Mouse (Mus musculus) liver, adult 2 months (tissue): ENCODE measurements at regions not wholly inside any gene's neighbourhood (a gene's known extent, or its start where the extent isn't known, plus 50 kb on each side); places are given as distances from the start of the nearest gene placed in this dataset.

Source experiments
- DNase-seq: peaks from one replicate; pipeline ENCODE4 v3.0.0-alpha.2; 2011; ENCODE audit warnings: low read depth, low spot score; ENCODE audit errors: extremely low read depth
- H3K27ac ChIP-seq: fragments of 200-500 bp; replicated peaks from 2 replicates; pipeline ENCODE4 v1.5.1; 2012; ENCODE audit warnings: low read depth, mild to moderate bottlenecking, control low read depth, inconsistent platforms, low read length; ENCODE audit not compliant: insufficient read depth
- H3K27me3 ChIP-seq: fragments of 200-500 bp; 2 replicates; pipeline ENCODE4 v1.6.1; 2012; ENCODE audit warnings: mild to moderate bottlenecking, moderate library complexity, low read length, inconsistent platforms; ENCODE audit not compliant: control insufficient read depth, insufficient read depth
- H3K36me3 ChIP-seq: fragments of 200-500 bp; 2 replicates; pipeline ENCODE4 v1.6.1; 2012; ENCODE audit warnings: low read length, inconsistent platforms; ENCODE audit not compliant: control insufficient read depth, insufficient read depth
- H3K4me1 ChIP-seq: fragments of 200-500 bp; 2 replicates; pipeline ENCODE4 v1.6.1; 2011; ENCODE audit warnings: low read length; ENCODE audit not compliant: control insufficient read depth, insufficient read depth
- H3K4me3 ChIP-seq: fragments of 200-500 bp; 2 replicates; pipeline ENCODE4 v1.5.1; 2011; ENCODE audit warnings: low read depth, mild to moderate bottlenecking, control low read depth, low read length, moderate library complexity; ENCODE audit not compliant: insufficient read depth
- H3K79me2 ChIP-seq: fragments of 200-500 bp; 2 replicates; pipeline ENCODE4 v1.6.1; 2012; ENCODE audit warnings: inconsistent platforms, mild to moderate bottlenecking, low read length, moderate library complexity; ENCODE audit not compliant: control insufficient read depth, insufficient read depth
- H3K9ac ChIP-seq: fragments of 200-500 bp; 2 replicates; pipeline ENCODE4 v1.6.1; 2012; ENCODE audit warnings: low read depth, mild to moderate bottlenecking, control low read depth, inconsistent platforms, low read length
- CTCF ChIP-seq: fragments of 200-500 bp; IDR thresholded peaks from 2 replicates; pipeline ENCODE4 v1.5.1; 2011; ENCODE audit warnings: low read depth, low read length, control low read depth
- POLR2A ChIP-seq: fragments of 200-500 bp; IDR thresholded peaks from 2 replicates; pipeline ENCODE4 v1.6.1; 2011; ENCODE audit warnings: low read length, control low read depth; ENCODE audit not compliant: insufficient read depth; ENCODE audit errors: extremely low read depth
- WGBS: fragments of 180-500 bp; shearing (Covaris S2); methylation state at CpG from one replicate; pipeline ENCODE4 v1.1.7; 2018; 5-methylcytosine and 5-hydroxymethylcytosine counted together

GRCm38 (mm10) chr5:111578977-111579727 is 154.6 kb upstream of the Gm26897 start:
- no peak overlapping the region for H3K9ac ChIP-seq
- H3K27me3 ChIP-seq: 0 out of 2 replicates have a peak, but pooled peaks cover 2% of the 10 kb centered on the region
- no peak for TF ChIP-seq CTCF
- 49% methylated on average over 12 of the region's 12 CpGs for WGBS
- no peaks in the 10 kb centered on the region for H3K79me2 ChIP-seq
- H3K4me1 ChIP-seq: peaks cover 11% of the 10 kb centered on the region
- no peak for DNase-seq
- H3K27ac ChIP-seq: no peak overlapping the region
- H3K36me3 ChIP-seq: no peaks in the 10 kb centered on the region
- no peak overlapping the region for H3K4me3 ChIP-seq

- 14% methylated on average over 31 of the region's 31 CpGs for WGBS
- H3K27ac ChIP-seq: no peak overlapping the region
- H3K4me3 ChIP-seq: no peak overlapping the region
- TF ChIP-seq POLR2A: no peak
- TF ChIP-seq CTCF: no peak
- 0 out of 2 replicates have a peak, but pooled peaks cover 2% of the 10 kb centered on the region for H3K27me3 ChIP-seq
- 0 out of 2 replicates have a peak, but pooled peaks cover 2% of the 10 kb centered on the region for H3K4me1 ChIP-seq
- DNase-seq: no peak
- no peaks in the 10 kb centered on the region for H3K79me2 ChIP-seq
- no peak overlapping the region for H3K9ac ChIP-seq
- H3K36me3 ChIP-seq: no peaks in the 10 kb centered on the region
These were observed 152.6 kb upstream of the Gm26897 start for GRCm38 (mm10) chr5:111580870-111581771.

- H3K27me3 ChIP-seq: 0 out of 2 replicates have a peak, but pooled peaks cover 2% of the 10 kb centered on the region
- no peak overlapping the region for H3K27ac ChIP-seq
- 0 out of 2 replicates have a peak, but pooled peaks cover 2% of the 10 kb centered on the region for H3K4me1 ChIP-seq
- no peak overlapping the region for H3K9ac ChIP-seq
- DNase-seq: no peak
- no peaks in the 10 kb centered on the region for H3K79me2 ChIP-seq
- WGBS: 54% methylated on average over 9 of the region's 9 CpGs
- no peak overlapping the region for H3K4me3 ChIP-seq
- no peak for TF ChIP-seq CTCF
- TF ChIP-seq POLR2A: no peak
- H3K36me3 ChIP-seq: no peaks in the 10 kb centered on the region
These were observed 151.7 kb upstream of the Gm26897 start for GRCm38 (mm10) chr5:111582004-111582403.

DNA sequence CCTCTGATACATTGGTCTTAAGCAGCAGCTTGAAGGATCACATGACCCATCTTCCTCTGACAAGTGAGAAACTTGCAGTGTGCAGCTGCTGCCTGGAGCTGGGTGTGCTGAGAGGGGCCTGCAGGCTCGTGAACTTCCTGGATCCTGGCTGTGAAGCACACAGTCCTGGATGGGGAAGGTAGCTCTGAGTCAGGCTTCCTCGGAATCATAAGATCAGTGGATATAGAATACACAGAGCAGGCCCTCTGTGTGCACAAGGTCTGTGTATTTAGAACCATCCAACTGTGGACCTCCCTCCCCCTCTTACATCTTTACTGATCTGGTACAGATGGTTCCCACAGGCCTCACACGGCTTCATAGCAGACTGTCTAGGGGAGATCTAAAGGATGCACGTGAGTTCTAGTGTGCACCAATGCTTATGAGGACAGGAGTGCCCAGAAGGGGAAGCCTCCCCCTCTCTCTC is 143.1 kb upstream of the Gm26897 start:
- Histone ChIP-seq H3K79me2 (no peaks in the 10 kb centered on the region), H3K9ac (no peak overlapping the region), H3K27me3 (no peaks in the 10 kb centered on the region), H3K36me3 (no peaks in the 10 kb centered on the region), H3K27ac (no peak overlapping the region), H3K4me1 (no peaks in the 10 kb centered on the region), H3K4me3 (no peak overlapping the region)
- no peak for DNase-seq
- TF ChIP-seq CTCF: no peak
- no peak for TF ChIP-seq POLR2A
- 30% methylated on average over 4 of the region's 4 CpGs for WGBS

DNA sequence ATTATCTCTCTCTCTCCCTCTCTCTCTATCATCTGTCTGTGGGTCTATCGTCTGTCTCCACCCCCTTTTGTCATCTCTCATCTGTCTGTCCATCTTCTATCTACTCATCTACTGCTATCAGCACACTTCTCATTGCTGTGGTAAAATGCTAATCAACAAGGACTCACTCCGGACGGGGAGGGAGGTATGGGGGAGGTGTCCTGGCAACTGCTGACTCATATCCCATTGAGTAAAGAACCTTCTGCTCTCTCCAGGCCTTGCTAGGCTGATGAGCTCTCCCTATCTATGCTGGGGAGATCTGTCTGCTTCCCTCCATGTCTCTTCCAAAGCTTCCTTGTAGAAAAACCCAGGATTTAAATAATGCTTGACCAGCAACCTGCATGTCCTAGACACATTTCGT is 140.9 kb upstream of the Gm26897 start:
- Histone ChIP-seq H3K36me3 (no peaks in the 10 kb centered on the region), H3K9ac (no peak overlapping the region), H3K27me3 (no peaks in the 10 kb centered on the region), H3K27ac (no peak overlapping the region), H3K4me1 (no peaks in the 10 kb centered on the region), H3K4me3 (no peak overlapping the region), H3K79me2 (no peaks in the 10 kb centered on the region)
- TF ChIP-seq CTCF (no peak), POLR2A (no peak)
- 71% methylated on average over 4 of the region's 4 CpGs for WGBS
- DNase-seq: no peak
